Mouse (Mus musculus) common myeloid progenitor, adult 5-6 weeks (primary cell): Measurements from ENCODE around the gene Cdk1. TPM values are rescaled to one million over a fixed set of nuclear protein-coding genes. Genes with fewer than 3 reads are reported as not detected.

ENCODE experiments used
- ATAC-seq: replicated peaks from 2 replicates; pipeline ENCODE4 v1.8.0; 2016; ENCODE audit warnings: low read depth, mild to moderate bottlenecking, moderate TSS enrichment, inconsistent platforms; ENCODE audit not compliant: poor library complexity, severe bottlenecking
- total RNA-seq: library from RNA; stranded (forward); fragments of 200-1000, 187-1606 nt; gene quantifications from 2 replicates; pipeline ENCODE4 v1.2.3, GENCODE M21; 2017

Gene Cdk1
- total RNA-seq, 1 experiment from 2014 or later = 228 TPM

DNA sequence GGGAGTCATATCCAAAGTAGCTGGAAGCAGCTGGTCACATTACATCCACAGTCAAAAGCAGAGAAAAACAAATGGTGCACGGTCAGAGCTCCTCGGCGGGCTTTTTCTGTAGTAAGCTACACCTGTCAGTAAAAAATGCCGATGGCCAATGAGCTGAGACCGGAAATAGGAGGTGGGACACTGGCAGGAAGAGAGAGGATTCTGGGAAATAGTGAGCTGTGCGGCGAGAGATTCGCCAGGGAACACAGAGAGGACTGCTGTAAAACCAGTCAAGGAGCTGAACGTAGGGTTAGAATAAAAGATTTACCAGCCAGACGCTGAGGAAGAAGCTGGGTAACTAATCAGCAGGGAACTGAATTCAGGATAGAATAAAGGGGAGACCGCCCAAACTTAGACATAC, 34.2 kb downstream of the Cdk1 start:
- ATAC-seq = no peak

GRCm38 (mm10) chr10:69313944-69314343, 38.8 kb downstream of the Cdk1 start:
- no peak for ATAC-seq

DNA sequence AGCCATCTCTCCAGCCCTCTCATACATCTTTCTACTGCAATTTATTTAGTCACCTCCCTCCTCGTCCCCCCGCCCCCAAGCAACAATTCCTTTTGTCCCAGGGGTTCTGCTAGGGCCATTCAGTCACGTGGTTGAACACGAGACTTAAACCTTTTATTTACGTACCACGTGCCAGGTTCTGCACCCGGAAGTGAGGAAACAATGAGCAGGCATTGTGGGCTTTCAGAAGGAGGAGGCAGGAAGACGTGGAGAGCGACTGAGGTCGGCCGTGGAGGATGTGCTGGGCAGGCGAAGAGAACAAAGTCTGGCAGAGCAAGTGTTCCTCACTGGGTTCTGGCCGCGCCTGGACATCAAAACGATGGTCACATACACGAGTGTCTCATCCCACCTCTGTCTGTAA, 40.9 kb downstream of the Cdk1 start:
- ATAC-seq = no peak

DNA sequence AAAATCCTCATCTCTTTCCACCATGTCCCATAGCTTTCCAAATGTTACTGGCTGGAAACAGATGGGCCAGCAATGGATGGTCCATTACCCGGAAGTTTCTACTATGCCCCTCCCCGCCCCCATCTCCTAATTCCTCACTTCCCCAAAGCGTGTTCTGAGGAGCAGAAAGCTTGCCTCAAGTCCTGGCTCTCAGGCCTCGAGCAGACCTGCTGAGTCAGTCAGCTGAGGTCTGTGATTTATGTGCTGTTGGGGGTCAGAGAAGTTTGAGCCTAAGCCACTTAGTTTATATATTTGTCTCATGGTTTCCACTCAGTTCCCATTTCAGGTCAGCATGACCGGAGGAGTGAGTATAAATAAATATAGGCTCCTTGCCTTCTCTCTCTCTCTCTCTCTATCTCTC, 43.6 kb downstream of the Cdk1 start:
- peak; percentile 80 for ATAC-seq

- peak; percentile 67 for ATAC-seq
Observed at GRCm38 (mm10) chr10:69307067-69307466, 45.7 kb downstream of the Cdk1 start.

DNA sequence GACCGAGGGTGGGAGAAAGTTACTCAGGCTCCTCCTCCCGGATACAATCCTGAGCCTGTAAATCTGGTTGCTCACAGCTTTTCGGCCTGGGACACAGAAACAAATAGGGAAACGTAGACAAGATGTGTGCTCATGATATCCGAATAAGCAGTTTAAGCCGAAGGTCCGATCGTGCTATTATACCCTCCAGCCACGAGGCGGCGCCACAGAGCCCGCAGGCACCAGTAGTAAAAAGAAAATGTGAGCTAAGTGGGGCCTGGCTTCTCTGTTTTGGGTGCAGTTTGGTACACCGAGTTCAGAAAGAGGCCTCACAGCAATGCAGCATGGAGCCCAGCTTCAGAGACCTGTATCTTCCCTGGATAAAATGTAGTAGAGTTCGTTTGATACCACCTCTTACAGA, 46.5 kb downstream of the Cdk1 start:
- ATAC-seq = peak; percentile 65

DNA sequence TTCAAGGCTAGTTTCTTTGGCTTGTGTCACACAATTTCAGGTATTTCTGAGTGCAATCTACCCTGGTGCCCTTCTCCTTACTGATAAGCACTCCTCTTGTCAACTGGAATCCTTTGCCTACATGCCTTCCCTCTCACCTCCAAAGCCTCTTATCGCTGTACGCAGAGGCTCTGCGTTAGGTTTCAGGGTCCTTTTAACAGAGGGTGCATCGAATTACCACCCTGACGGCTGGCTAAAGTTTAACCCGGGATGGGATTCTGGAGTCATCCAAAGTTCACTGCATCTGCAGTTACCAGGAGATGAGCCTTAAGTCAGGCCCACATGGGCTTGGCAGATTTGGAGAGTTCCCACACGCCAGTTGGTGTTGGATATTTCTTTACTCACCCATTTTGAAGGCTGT, 47.1 kb downstream of the Cdk1 start:
- no peak for ATAC-seq

GRCm38 (mm10) chr10:69304819-69305218, 47.9 kb downstream of the Cdk1 start:
- ATAC-seq = no peak

GRCm38 (mm10) chr10:69302667-69303066, 50.1 kb downstream of the Cdk1 start:
- ATAC-seq = no peak

DNA sequence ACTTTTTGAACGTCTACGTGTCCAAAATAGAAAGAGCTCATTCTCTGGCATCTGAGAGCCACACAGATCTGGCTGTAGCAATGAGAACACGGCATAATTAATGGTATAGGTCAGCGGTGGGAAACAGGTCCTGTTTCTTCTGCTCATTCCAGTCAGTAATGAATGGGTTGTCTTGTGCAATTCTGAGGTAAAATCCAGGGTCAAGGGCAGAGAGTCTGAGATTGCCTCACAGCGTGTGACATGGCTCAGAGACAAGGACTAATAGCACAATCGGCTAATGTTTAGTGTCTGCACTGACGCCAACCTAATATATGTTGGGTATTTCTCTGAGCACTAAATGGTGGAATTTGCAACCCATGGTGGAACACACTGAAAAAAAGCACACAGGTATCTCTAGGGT, 52.8 kb downstream of the Cdk1 start:
- ATAC-seq = no peak

DNA sequence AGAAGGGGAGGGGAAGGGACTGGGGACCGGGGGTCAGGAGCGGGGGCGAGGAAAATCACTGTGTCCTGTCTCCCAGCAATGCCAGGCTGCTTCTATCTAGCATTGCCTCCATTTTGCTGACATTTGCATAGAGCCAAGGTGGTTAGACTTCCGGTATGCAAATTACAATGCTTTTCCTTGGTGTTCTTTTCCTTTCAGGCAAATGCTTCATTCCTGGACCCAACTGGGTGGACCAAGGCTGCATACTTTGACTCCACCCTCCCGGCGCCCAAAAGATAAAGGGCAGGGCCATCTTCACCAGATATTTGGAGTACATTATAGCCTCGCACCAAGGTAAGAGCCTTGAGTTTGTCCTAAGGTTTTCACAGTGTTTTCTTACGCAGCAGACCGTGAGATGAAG, 56.8 kb downstream of the Cdk1 start:
- ATAC-seq = no peak

GRCm38 (mm10) chr10:69290736-69291135, 62.0 kb downstream of the Cdk1 start:
- ATAC-seq = no peak

- ATAC-seq = no peak
Observed at GRCm38 (mm10) chr10:69288720-69289119, 64.0 kb downstream of the Cdk1 start.

GRCm38 (mm10) chr10:69288086-69288485, 64.7 kb downstream of the Cdk1 start:
- no peak for ATAC-seq

- no peak for ATAC-seq
Observed at GRCm38 (mm10) chr10:69286939-69287338, 65.8 kb downstream of the Cdk1 start.

Other genes starting within 250 kb of the Cdk1 start
- gene Rhobtb1, start 201.5 kb downstream of the Cdk1 start, total RNA-seq = 1.1 and 2.2 TPM in 2 replicates
- gene A930033H14Rik, start 139.8 kb downstream of the Cdk1 start, total RNA-seq = 1.3 and 4.2 TPM in 2 replicates
- 0.50 and 1.2 TPM in 2 replicates for gene Ank3, start 45.8 kb upstream of the Cdk1 start, total RNA-seq